Mouse (Mus musculus): ENCODE data around the gene Appl2.

Appl2 gene

GRCm38 (mm10) chr10:83648131-83649020 is at the start of gene Appl2:
Gene Appl2 (minus strand): TSS chr10:83648738.
- peak; percentile 97 for DNase-seq (ENCODE audit: low read depth, low spot score)

- DNase-seq (ENCODE audit: low read depth, low spot score): no peak
Observed at GRCm38 (mm10) chr10:83696226-83696625, 47.7 kb upstream of the Appl2 start.

DNA sequence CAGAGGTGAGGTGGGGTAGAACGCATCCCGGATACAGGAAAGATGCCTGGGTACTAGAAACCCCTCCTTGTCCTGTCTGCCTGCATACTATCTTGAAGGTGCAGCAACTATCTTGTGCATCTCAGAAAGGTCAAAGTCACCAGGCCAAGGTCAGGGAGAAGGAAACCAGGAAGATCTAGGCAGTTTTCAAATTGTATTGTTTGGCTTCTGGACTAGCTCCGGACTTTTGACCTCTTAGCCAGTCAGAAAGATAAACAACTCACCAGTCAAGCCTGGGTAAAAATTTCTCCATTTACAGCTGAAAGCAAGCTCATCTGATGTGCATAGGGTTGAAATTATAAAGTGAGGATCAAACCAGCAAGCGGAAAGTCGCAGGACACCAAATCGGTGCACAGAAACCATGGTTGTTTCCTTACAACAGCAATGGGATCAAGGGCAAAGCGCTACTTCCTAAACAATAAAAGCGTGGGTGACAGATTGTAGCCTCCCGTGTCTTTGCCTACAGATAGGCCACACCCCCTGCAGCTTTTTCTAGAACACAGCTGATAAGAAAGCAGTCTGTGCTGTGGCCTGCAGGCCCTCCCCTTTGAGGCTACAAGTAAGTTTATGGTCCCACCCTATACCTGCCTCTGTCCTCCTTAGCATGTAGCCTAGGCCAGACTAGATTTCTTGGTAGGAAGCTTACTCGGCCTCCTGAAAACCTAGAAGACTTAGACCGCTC is 43.8 kb upstream of the Appl2 start:
- no peak for DNase-seq (ENCODE audit: low read depth, low spot score)

GRCm38 (mm10) chr10:83688215-83688614 is 39.7 kb upstream of the Appl2 start:
- no peak for DNase-seq (ENCODE audit: low read depth, low spot score)

- no peak for DNase-seq (ENCODE audit: low read depth, low spot score)
Observed at GRCm38 (mm10) chr10:83681334-83681733, 32.8 kb upstream of the Appl2 start.

GRCm38 (mm10) chr10:83666556-83666955 is 18.0 kb upstream of the Appl2 start:
- no peak for DNase-seq (ENCODE audit: low read depth, low spot score)

- no peak for DNase-seq (ENCODE audit: low read depth, low spot score)
Observed at GRCm38 (mm10) chr10:83661925-83662324, 13.4 kb upstream of the Appl2 start.

DNA sequence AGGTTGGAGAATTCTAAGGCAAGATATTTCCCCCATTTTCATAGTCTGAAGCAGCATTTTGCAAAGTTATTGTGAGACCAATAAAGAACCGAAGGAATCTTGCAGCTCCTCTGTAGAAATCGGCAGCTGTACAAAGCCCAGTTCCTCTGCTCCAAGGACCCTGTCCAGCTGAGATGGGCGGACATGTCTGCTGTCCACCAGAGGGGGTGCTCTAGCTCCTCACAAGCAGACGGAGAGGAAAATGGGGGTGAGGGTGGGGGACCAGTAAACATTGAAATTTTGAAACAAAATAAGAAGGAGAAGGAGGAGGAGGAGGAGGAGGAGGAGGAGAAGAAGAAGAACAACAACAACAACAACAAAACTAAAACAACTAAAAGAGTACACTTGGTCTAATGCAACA is 12.1 kb upstream of the Appl2 start:
- DNase-seq (ENCODE audit: low read depth, low spot score): no peak

DNA sequence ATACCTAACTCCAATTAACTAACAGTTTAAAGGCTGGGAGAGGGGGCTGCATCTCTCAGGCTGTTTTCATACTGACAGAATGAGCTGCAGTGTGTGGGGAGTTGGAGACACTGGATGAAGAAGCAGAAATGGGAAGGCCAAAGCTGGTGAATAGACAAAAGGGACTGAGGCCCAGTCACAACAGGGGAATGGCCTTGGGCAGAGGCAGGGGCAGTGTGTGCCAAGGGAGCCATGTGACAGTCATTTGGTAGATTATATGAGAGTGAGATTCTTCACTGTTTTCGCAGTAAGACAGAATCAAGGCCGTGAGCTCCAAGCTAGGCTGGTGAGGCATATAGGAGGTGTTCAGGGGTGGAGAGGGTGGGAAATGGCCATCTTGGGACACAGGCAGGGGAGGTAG is 6.1 kb upstream of the Appl2 start:
- DNase-seq (ENCODE audit: low read depth, low spot score): peak; percentile 73

GRCm38 (mm10) chr10:83652205-83652866 is 3.8 kb upstream of the Appl2 start:
- DNase-seq (ENCODE audit: low read depth, low spot score): peak; percentile 61

DNA sequence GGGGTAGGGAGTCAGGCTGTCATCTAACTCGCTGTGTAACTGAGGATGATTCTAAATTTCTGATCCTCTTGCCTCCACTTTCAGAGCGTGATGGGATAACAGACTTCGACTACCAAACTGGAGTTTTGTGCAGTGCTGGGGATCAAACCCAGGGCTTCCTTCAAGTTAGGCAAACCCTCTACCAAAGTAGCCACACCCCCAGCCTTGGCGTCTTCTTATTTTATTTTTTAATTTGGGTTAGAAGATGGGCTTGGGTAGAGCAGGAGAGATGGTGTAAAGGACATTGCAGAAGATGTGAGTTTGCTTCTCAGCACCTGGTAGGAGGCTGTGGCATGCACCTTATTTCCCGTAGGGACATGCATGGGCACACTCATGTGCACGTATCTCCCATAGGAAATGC is 499 bp upstream of the Appl2 start:
- no peak for DNase-seq (ENCODE audit: low read depth, low spot score)

DNA sequence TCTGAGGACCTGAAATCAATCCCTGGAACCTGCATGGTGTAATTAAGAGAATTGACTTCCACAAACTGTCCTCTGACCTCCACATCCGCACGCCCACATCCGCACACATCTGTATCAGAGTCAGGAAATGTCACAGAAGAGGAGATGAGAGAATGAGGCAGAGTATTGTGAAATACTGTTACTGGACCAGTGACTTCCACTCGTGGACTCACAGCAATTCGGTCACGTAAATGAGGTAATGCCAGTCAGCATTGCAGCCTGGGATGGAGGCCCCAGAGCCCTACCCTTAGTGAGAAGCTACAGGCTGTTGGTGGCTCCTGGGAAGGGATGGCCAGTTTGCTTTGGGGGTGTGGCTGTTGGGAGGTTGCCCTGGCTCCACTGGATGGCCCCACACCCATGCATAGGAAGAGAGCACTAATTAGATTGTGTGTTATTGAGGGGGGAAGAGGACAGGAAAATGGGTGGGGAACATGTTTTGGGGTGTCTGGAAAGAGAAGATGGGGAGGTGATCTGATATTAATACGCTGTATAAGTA is 2.1 kb downstream of the Appl2 start:
- DNase-seq (ENCODE audit: low read depth, low spot score): no peak

DNA sequence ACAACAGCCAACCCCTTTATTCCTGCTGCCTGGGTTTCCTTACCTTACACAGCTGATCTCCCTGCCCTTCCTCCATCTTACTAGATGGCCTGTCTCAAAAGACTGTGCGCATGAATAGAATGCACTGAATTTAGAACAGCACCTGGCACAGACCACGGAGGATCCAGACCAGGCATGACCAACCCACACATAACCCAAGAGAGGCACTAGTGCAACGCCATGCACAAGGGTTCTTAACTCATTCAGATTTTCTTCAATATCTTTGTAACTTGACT is 2.9 kb downstream of the Appl2 start:
- no peak for DNase-seq (ENCODE audit: low read depth, low spot score)

GRCm38 (mm10) chr10:83644865-83645715 is 3.4 kb downstream of the Appl2 start:
- DNase-seq (ENCODE audit: low read depth, low spot score): peak; percentile 77

- no peak for DNase-seq (ENCODE audit: low read depth, low spot score)
Observed at GRCm38 (mm10) chr10:83644167-83644566, 4.4 kb downstream of the Appl2 start.

DNA sequence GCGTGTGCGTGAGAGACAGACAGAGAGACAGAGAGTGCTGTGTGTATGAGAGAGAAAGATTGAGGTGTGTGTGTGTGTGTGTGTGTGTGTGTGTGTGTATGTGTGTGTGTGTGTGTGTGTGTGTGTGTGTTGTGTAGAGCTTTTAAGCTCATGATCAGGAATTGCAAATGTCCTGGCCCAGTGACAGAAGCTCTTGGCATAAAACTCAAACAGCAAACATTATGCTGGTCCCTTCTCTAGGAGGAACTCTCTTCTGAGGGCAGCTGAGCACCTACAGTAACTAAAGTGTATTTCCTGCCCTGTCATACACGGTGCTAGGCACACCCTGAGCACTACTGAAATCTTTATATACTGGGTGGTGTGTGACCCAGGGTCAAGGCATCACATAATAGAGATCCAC is 6.9 kb downstream of the Appl2 start:
- no peak for DNase-seq (ENCODE audit: low read depth, low spot score)

DNA sequence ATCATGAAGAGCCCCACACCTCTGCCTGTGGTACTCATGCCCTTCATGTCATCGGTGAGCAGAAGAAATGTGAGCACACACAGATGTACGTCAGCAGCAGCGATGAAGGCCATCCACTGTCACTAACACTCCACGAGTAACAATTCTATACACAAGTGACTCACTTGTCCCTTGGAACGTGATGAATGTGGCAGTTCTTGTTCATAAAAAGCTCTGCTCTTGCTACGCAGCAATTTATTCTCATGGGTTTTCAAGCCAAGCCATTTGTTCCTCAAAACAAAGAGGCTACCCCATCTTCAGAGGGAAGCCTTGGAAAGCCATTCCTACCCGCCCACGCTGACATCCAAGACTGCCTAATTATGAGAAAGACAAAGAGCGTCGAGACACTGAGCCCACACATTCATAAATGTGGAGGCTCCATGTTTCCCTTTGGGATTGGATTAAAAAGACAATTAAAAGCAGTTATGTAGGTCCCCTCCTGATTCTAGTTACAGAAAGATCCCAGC is 8.6 kb downstream of the Appl2 start:
- DNase-seq (ENCODE audit: low read depth, low spot score): peak; percentile 85

GRCm38 (mm10) chr10:83637295-83637694 is 11.2 kb downstream of the Appl2 start:
- peak; percentile 94 for DNase-seq (ENCODE audit: low read depth, low spot score)

GRCm38 (mm10) chr10:83636191-83636590 is 12.3 kb downstream of the Appl2 start:
- no peak for DNase-seq (ENCODE audit: low read depth, low spot score)

- DNase-seq (ENCODE audit: low read depth, low spot score): peak; percentile 66
Observed at GRCm38 (mm10) chr10:83634461-83634860, 14.1 kb downstream of the Appl2 start.

GRCm38 (mm10) chr10:83632806-83633374 is 15.6 kb downstream of the Appl2 start:
- DNase-seq (ENCODE audit: low read depth, low spot score): no peak
